Mouse (Mus musculus): ENCODE measurements around the gene Xrcc3.
A peak's percentile ranks its signal among the peaks of the same experiment; 100 is the strongest.

Gene Xrcc3

GRCm38 (mm10) chr12:111813766-111814617 lies at the start of gene Xrcc3, which contains the start of gene Zfyve21:
Xrcc3 (minus strand) TSS chr12:111813873.
Zfyve21 (plus strand) TSS chr12:111814170.
- DNase-seq (ENCODE audit: low read depth, low spot score), result peak; percentile 99

GRCm38 (mm10) chr12:111855448-111855847 lies 41.8 kb upstream of the Xrcc3 start:
- no peak for DNase-seq (ENCODE audit: low read depth, low spot score)

- no peak for DNase-seq (ENCODE audit: low read depth, low spot score)
Observed at GRCm38 (mm10) chr12:111853546-111853945, 39.9 kb upstream of the Xrcc3 start.

GRCm38 (mm10) chr12:111853011-111853436 lies 39.4 kb upstream of the Xrcc3 start:
- DNase-seq (ENCODE audit: low read depth, low spot score), result no peak

- DNase-seq (ENCODE audit: low read depth, low spot score), result no peak
Observed at GRCm38 (mm10) chr12:111851745-111852144, 38.1 kb upstream of the Xrcc3 start.

- DNase-seq (ENCODE audit: low read depth, low spot score), result peak; percentile 43
Observed at GRCm38 (mm10) chr12:111851235-111851634, 37.6 kb upstream of the Xrcc3 start.

GRCm38 (mm10) chr12:111848300-111848798 lies 34.7 kb upstream of the Xrcc3 start:
- no peak for DNase-seq (ENCODE audit: low read depth, low spot score)

- no peak for DNase-seq (ENCODE audit: low read depth, low spot score)
Observed at GRCm38 (mm10) chr12:111846815-111847214, 33.1 kb upstream of the Xrcc3 start.

GRCm38 (mm10) chr12:111845953-111846352 lies 32.3 kb upstream of the Xrcc3 start:
- DNase-seq (ENCODE audit: low read depth, low spot score), result no peak

GRCm38 (mm10) chr12:111843470-111843869 lies 29.8 kb upstream of the Xrcc3 start:
- no peak for DNase-seq (ENCODE audit: low read depth, low spot score)

- DNase-seq (ENCODE audit: low read depth, low spot score), result peak; percentile 83
Observed at GRCm38 (mm10) chr12:111842565-111843433, 29.1 kb upstream of the Xrcc3 start.

- DNase-seq (ENCODE audit: low read depth, low spot score), result no peak
Observed at GRCm38 (mm10) chr12:111833457-111833856, 19.8 kb upstream of the Xrcc3 start.

- DNase-seq (ENCODE audit: low read depth, low spot score), result no peak
Observed at GRCm38 (mm10) chr12:111832643-111833042, 19.0 kb upstream of the Xrcc3 start.

- DNase-seq (ENCODE audit: low read depth, low spot score), result peak; percentile 86
Observed at GRCm38 (mm10) chr12:111830375-111830774, 16.7 kb upstream of the Xrcc3 start.

GRCm38 (mm10) chr12:111829954-111830353 lies 16.3 kb upstream of the Xrcc3 start:
- DNase-seq (ENCODE audit: low read depth, low spot score), result peak; percentile 67

GRCm38 (mm10) chr12:111829447-111829846 lies 15.8 kb upstream of the Xrcc3 start:
- DNase-seq (ENCODE audit: low read depth, low spot score), result peak; percentile 86

GRCm38 (mm10) chr12:111827556-111827955 lies 13.9 kb upstream of the Xrcc3 start:
- no peak for DNase-seq (ENCODE audit: low read depth, low spot score)

- DNase-seq (ENCODE audit: low read depth, low spot score), result no peak
Observed at GRCm38 (mm10) chr12:111821931-111822330, 8.3 kb upstream of the Xrcc3 start.

- DNase-seq (ENCODE audit: low read depth, low spot score), result no peak
Observed at GRCm38 (mm10) chr12:111820708-111821107, 7.0 kb upstream of the Xrcc3 start.

GRCm38 (mm10) chr12:111819936-111820335 lies 6.3 kb upstream of the Xrcc3 start:
- no peak for DNase-seq (ENCODE audit: low read depth, low spot score)

GRCm38 (mm10) chr12:111817991-111818390 lies 4.3 kb upstream of the Xrcc3 start:
- no peak for DNase-seq (ENCODE audit: low read depth, low spot score)

GRCm38 (mm10) chr12:111816967-111817366 lies 3.3 kb upstream of the Xrcc3 start:
- DNase-seq (ENCODE audit: low read depth, low spot score), result peak; percentile 27
